Mouse (Mus musculus) ZHBTc4 (cell line): ENCODE measurements at regions not wholly inside any gene's neighbourhood (a gene's known extent, or its start where the extent isn't known, plus 50 kb on each side); places are given as distances from the start of the nearest gene placed in this dataset.

Experiments
- DNase-seq: peaks from one replicate; pipeline ENCODE4 v3.0.0-alpha.2; 2011; ENCODE audit warnings: low read depth, low spot score

DNA sequence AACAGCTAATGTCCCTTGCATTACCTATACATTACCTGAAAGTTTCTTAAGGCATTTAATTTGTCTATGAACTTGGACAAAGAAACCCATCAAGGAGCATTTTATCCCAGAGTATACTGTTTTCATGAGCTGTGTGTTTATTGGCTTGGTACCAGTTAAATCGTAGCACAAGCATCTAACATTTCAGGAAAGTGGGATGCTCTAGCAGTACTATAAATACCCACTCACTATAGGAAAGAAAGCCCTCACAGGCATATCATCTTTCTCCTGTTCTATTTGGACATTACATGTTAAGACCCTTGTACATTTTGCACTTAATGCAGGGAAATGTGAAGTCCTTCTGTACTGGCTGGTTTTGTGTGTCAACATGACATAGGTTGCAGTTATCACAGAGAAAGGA lies 163.9 kb downstream of the Ptprc start:
- DNase-seq: no peak

- no peak for DNase-seq
These were observed 164.5 kb downstream of the Ptprc start for GRCm38 (mm10) chr1:138010910-138011477.

DNA sequence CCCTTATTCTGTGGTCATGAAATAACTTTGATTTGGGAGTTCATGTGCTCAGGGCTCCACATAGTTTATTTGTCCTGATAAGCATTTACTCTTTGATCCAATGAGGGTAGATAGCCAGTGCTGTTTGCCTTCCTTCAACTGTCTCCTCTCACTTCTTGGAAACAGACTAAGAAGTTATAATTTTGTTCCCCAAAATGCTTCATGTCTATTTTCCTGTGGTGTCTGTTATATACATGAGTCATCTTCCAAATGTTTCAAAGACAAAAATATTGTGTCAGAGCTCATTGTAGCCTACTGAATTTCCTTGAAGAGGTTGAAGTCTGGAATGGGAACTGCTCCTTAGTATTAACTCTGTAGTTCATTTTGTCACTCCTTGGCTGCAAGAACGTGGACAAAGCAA lies 168.7 kb downstream of the Ptprc start:
- no peak for DNase-seq

DNA sequence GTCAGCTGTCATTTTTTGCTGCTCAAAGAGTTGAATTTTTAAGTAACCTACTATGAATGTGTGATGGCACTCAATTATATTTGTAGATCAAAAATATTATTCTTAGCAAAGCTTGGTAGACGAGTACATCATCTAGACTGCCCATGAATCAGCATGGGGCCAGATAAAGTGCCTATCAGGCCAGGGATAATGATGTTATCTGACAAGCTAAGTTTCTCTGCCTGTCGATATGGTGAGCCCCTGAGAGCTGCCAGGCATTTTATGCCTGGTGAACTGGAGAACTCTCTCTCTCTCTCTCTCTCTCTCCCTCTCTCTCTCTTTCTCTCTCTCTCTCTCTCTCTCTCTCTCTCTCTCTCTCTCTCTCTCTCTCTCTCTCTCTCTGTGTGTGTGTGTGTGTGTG lies 171.2 kb downstream of the Ptprc start:
- DNase-seq: no peak

DNA sequence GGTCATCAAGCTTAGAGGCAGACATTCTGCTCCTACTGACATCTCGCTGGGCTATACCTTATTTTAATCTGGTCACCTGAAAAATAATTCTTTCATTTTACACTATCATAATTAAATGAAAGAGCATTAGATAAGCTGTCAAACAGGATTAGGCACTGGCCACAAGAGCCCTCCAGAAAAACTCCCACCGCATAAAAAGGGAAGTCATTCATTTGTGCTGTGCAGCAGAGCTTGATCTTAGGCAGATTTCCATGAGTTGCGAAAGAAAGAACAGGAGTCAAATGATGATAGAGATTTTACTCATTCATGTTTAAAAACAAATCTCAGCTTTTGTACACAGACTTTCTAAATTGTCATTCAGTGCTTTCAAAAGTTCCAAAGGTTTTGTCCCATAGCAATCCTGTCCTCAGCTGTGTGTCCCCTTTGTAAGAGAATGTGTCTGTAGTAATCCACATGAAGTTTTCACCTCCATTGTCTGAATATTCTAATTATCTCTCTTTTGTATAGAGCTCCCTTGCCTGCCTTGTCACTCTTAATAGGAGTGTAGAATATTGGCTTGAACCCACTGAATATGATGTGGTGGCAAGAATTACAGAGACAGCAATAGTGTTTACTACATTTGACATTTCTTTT lies 176.1 kb downstream of the Ptprc start:
- no peak for DNase-seq

GRCm38 (mm10) chr1:137996041-137996440 lies 179.5 kb downstream of the Ptprc start:
- DNase-seq: no peak

GRCm38 (mm10) chr1:137991936-137992335 lies 183.6 kb downstream of the Ptprc start:
- DNase-seq: no peak

GRCm38 (mm10) chr1:137991412-137991811 lies 184.1 kb downstream of the Ptprc start:
- DNase-seq: no peak

DNA sequence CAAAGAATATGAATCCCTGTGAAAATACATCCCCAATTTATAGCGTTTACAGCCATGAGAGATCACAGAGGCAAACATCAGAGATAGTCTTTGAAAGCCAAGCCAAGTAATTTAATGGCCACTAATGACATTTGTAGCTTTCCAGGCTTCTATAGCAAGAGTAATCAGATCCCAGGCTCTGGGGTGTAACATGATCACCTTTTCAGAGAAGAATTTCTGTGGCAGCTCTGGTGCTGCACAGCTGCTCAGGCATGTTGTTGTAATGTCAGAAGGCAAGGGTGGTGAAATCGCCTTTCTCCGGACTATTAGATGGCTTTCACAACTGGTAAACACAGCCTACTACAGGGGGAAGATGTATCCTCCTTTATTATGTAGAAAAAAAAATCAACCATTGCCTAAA lies 202.1 kb downstream of the Ptprc start:
- no peak for DNase-seq

GRCm38 (mm10) chr1:137972620-137973350 lies 202.7 kb downstream of the Ptprc start:
- no peak for DNase-seq

DNA sequence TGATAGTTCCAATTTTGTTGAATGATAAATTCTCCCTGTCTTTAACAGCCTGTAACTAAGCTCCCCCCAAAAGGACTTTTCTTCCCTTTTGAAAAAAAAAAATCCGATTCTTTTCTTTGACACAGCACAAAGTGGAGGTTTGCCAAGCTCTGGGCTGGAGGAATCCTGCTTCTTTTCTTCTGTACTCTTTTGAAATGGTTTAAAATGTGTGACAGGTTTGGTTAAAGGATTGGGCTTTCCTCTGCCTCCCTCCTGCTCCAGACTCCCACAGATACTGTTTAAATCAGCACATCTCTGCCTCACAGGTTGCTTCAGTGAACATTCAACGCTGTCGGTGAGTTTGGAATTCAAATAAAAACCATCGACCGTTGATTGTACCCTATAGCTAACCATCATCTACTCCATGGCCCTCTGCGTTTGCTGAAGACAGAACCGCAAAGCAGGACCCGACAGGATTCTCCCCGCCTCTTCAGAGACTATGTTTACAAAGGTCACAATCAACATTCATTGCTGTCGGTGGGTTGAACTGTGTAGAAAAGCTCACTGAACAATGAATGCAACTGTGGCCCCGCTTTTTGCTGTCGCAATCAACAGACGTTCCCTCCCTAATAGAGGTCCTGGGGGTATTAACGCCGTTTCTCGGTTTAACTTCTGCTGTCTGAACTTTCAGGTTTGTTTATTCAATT lies 209.2 kb downstream of the Ptprc start:
- no peak for DNase-seq

- DNase-seq: no peak
These were observed 211.9 kb downstream of the Ptprc start for GRCm38 (mm10) chr1:137963656-137964055.

- no peak for DNase-seq
These were observed 217.5 kb downstream of the Ptprc start for GRCm38 (mm10) chr1:137958040-137958439.

DNA sequence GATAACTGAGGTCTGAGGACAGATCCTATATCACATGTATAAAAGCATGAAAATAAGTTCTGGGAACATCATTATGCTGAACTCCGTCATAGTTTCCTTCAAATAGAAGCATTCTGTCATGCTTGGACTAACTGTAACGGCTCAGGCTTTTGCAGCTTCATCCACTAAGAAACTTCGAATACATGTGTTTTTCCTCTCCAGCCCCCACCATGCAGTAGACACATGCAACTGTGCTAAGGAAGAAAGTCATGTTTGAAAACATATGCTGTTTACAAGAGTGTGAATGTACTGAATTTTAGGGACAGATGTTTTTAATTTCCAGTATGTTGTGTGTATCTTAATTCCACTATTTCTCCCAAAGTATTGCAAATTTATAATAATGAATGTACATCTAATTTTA lies 219.5 kb downstream of the Ptprc start:
- DNase-seq: no peak

- no peak for DNase-seq
These were observed 220.4 kb downstream of the Ptprc start for GRCm38 (mm10) chr1:137955139-137955538.

DNA sequence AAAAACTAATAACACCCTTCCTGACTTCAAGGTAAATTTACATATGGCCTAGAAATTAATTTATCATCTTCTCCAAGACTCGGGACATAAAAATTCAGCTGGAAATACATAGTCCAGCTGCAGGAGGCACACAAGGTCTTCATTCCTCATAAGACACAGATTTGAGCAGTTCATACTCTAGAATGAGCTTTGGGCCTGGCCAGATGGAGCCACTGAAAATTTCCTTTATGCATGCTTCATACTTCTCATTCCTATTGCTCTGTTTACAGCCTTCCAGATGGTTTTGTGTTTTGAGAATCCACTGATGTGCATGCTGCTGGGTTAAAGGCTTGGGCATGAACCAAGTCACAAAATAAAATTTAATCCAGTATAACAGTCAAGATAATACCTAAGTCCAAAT lies 222.1 kb downstream of the Ptprc start:
- no peak for DNase-seq

DNA sequence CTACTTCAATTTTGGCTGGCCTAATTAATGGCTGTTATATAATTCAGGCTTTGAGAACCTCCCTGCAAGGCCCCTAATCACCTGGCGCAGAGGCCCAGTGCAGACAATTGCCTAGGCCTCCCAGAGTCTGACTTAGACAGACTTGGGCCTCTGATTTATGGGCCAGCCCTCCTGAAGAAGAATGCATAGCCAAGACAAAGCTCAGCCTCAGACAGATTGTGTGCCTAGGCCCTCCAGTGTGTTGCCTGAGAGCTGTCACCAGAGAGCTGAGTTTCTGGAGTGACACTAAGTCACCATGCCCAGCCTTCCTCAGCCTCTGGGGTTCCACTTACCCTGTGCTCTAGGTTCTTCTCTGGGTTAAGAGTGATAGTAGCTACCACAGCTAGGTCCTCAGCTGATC lies 222.7 kb downstream of the Ptprc start:
- DNase-seq: no peak

DNA sequence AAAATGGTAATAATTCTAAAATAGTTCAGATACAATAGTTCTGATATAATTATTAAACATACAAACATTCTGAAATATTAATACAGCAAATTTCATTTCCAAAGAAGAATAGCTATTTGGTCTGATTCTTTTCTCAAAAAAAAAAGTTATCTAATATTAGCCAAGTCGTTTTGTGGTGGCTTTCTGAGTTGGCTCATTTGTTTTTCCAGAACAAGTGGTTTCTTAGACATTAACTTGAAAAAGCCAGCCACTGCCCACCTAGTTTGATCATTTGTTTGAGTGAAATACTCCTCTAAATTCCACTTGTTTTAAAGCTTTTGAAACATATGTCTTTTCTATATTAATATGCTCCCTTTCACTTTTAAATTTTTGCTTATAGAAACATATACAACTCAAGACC lies 227.6 kb downstream of the Ptprc start:
- DNase-seq: no peak

DNA sequence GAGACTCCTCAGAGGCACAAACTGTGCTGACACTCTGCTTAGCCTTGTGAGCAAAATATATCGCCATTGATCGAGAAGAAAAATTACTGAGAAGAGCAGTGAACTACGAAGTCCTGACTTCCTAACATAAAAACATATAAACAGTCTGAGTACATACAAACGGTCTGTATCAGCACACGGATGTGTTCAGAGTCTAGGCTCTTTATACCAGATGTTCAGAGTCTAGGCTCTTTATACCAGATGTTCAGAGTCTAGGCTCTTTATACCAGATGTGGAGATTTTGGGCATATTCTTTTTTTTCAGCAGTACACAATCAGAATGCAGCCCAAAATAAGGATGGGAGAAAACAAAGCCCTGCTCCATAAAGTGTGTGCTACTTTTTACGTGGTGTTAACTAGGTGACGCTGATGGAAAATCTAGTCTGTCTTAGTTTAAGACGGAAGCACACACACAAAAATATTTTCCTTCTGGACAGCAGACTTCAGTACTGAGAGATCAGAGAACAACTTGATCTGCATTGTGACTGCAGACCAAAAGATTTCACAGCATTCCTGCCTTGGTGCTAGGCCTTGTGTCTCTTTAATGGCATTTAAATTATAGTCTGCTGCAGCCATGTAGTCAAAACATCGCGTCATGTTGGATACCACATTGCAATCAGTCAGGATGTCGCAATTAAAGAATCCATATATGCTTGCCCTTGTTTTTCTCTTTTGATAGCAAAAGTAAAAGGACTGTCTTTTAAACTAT lies 233.6 kb downstream of the Ptprc start:
- no peak for DNase-seq

GRCm38 (mm10) chr1:137935746-137936145 lies 239.8 kb downstream of the Ptprc start:
- DNase-seq: no peak

DNA sequence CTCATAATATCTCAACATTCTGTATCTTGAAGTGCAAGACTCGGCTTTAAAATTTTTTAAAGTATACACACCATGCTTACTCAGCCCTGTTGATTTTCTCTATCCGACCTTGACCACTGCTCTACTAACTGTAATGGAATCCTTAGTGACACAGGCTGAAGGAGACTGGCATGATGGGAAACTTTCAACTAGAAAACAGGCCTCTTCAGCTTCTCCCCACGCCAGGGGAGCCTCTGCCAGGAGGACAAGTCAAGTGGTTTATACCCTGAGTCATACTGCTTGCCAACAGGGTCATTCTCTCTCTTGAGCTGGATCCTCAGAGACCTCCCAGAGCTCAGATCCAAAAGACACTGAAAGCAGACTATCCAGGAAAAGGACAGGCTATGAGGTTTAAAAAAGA lies 245.7 kb downstream of the Ptprc start:
- DNase-seq: no peak

DNA sequence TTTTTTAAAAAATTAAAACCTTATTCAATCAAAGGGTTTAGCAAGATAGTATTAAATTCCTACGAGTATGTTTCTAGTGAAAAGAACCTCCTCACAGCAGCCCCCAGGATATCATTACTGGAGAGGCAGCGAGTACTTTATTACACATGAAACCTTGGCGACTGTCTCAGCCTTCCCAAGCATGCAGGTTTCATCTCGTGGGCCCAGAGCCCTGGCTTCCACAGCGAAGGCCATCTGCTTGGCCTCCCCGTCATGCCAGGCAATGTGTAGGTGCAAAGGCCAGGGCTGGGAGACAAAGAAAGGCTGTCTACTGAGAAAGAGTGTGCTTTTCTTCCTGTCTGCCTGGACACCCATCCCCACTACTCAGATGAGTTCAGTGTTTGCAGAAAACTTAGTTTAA lies 247.0 kb downstream of the Ptprc start:
- DNase-seq: no peak
